Mouse (Mus musculus): Measurements from ENCODE around the gene Nox1.

DNA sequence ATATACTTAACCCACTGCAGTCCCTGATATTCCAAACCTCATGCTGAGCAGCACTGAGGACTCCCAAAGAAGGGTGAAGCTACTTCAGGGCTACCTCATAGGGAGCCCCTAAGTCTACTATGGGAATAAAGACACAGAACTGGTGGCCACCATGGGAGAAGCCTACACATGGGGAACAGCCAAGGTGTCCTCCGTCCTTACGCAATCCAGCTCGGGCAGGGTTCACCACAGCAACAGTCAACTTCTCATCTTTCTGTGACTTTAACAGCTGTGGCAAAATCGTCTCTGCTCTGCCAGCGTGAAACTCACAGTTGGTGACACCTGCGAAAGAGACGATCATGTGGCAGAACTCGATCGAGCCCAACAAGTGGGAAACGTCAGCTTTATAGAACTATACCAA lies 16.5 kb upstream of the Nox1 start:
- TF ChIP-seq CTCF (IDR thresholded peaks at IDR 0.05) (no peak), EP300 (IDR thresholded peaks at IDR 0.05) (no peak)

All from lung, postnatal 0 days (tissue).